Mouse (Mus musculus): ENCODE results near the gene Prps1l3.
"Not testable (repeated sequence)": the region's sequence is repeated elsewhere in the genome, so short reads cannot be mapped to it uniquely, and the experiment has no call there.

Prps1l3 gene

GRCm38 (mm10) chr12:57230192-57230706 lies at the start of gene Prps1l3, which contains the start of gene Mipol1:
TSS of gene Prps1l3 (plus strand) at chr12:57230412.
TSS of gene Mipol1 (plus strand) at chr12:57230427.
- DNase-seq (ENCODE audit: low spot score): peak; percentile 36

GRCm38 (mm10) chr12:57184401-57185147 lies 45.6 kb upstream of the Prps1l3 start:
- DNase-seq (ENCODE audit: low spot score): no peak

GRCm38 (mm10) chr12:57185475-57185874 lies 44.7 kb upstream of the Prps1l3 start:
- no peak for DNase-seq (ENCODE audit: low spot score)

- no peak for DNase-seq (ENCODE audit: low spot score)
Measured at GRCm38 (mm10) chr12:57186126-57186525, 44.1 kb upstream of the Prps1l3 start.

- DNase-seq (ENCODE audit: low spot score): no peak
Measured at GRCm38 (mm10) chr12:57187032-57187431, 43.2 kb upstream of the Prps1l3 start.

GRCm38 (mm10) chr12:57194609-57195008 lies 35.6 kb upstream of the Prps1l3 start:
- no peak for DNase-seq (ENCODE audit: low spot score)

GRCm38 (mm10) chr12:57196286-57196607 lies 34.0 kb upstream of the Prps1l3 start:
- DNase-seq (ENCODE audit: low spot score): no peak

GRCm38 (mm10) chr12:57196608-57197362 lies 33.4 kb upstream of the Prps1l3 start:
- DNase-seq (ENCODE audit: low spot score): no peak

GRCm38 (mm10) chr12:57197363-57198026 lies 32.7 kb upstream of the Prps1l3 start, which contains the start of gene Slc25a21:
TSS of gene Slc25a21 (minus strand) at chr12:57197472.
- no peak for DNase-seq (ENCODE audit: low spot score)

- DNase-seq (ENCODE audit: low spot score): no peak
Measured at GRCm38 (mm10) chr12:57198269-57198668, 31.9 kb upstream of the Prps1l3 start.

- DNase-seq (ENCODE audit: low spot score): no peak
Measured at GRCm38 (mm10) chr12:57199427-57199826, 30.8 kb upstream of the Prps1l3 start.

GRCm38 (mm10) chr12:57201901-57202300 lies 28.3 kb upstream of the Prps1l3 start:
- no peak for DNase-seq (ENCODE audit: low spot score)

GRCm38 (mm10) chr12:57204276-57204851 lies 25.8 kb upstream of the Prps1l3 start:
- DNase-seq (ENCODE audit: low spot score): no peak

- no peak for DNase-seq (ENCODE audit: low spot score)
Measured at GRCm38 (mm10) chr12:57211353-57212311, 18.6 kb upstream of the Prps1l3 start.

GRCm38 (mm10) chr12:57212463-57212862 lies 17.7 kb upstream of the Prps1l3 start:
- DNase-seq (ENCODE audit: low spot score): not testable (repeated sequence)

GRCm38 (mm10) chr12:57226411-57226810 lies 3.8 kb upstream of the Prps1l3 start:
- DNase-seq (ENCODE audit: low spot score): no peak

- DNase-seq (ENCODE audit: low spot score): no peak
Measured at GRCm38 (mm10) chr12:57227776-57228175, 2.4 kb upstream of the Prps1l3 start.

GRCm38 (mm10) chr12:57229703-57230102 lies 509 bp upstream of the Prps1l3 start:
- DNase-seq (ENCODE audit: low spot score): no peak

- DNase-seq (ENCODE audit: low spot score): no peak
Measured at GRCm38 (mm10) chr12:57231085-57231875, 1.1 kb downstream of the Prps1l3 start.

- no peak for DNase-seq (ENCODE audit: low spot score)
Measured at GRCm38 (mm10) chr12:57233386-57233785, 3.2 kb downstream of the Prps1l3 start.
